Mouse (Mus musculus): ENCODE results near the gene Helz2. TPM values are rescaled to one million over a fixed set of nuclear protein-coding genes. Genes with fewer than 3 reads are reported as not detected.

The Helz2 gene
- polyA plus RNA-seq, 1 experiment from 2014 or later, result 1.9 TPM

- Histone ChIP-seq H3K4me1 (ENCODE audit: control insufficient read depth, insufficient read depth, low read length) (no peaks in the 10 kb centered on the region), H3K27ac (ENCODE audit: low read length) (no peak overlapping the region), H3K4me3 (replicated peaks; ENCODE audit: low read length) (no peak overlapping the region), H3K36me3 (ENCODE audit: control insufficient read depth, insufficient read depth, low read length) (peaks cover 9% of the 10 kb centered on the region; the same call in 1 of the 2 replicates), H3K9me3 (replicated peaks; ENCODE audit: control insufficient read depth, low read length) (no peaks in the 10 kb centered on the region), H3K4me2 (ENCODE audit: low read depth, low read length) (no peak overlapping the region), H3K27me3 (ENCODE audit: control insufficient read depth, insufficient read depth, low read length) (no peaks in the 10 kb centered on the region), H3K9ac (ENCODE audit: low read length) (no peak overlapping the region)
- no peak for ATAC-seq (ENCODE audit: insufficient read depth, low FRiP score)
- WGBS, result 80% methylated on average over 4 of the region's 4 CpGs
Observed at GRCm38 (mm10) chr2:181274639-181275038, 32.8 kb upstream of the Helz2 start.

- no peak overlapping the region for H3K9ac ChIP-seq (ENCODE audit: low read length)
- no peak overlapping the region for H3K27ac ChIP-seq (ENCODE audit: low read length)
- no peak for ATAC-seq (ENCODE audit: insufficient read depth, low FRiP score)
- H3K4me1 ChIP-seq (ENCODE audit: control insufficient read depth, insufficient read depth, low read length), result no peaks in the 10 kb centered on the region
- H3K9me3 ChIP-seq (replicated peaks; ENCODE audit: control insufficient read depth, low read length), result no peaks in the 10 kb centered on the region
- peaks cover 9% of the 10 kb centered on the region; the same call in 1 of the 2 replicates for H3K36me3 ChIP-seq (ENCODE audit: control insufficient read depth, insufficient read depth, low read length)
- H3K27me3 ChIP-seq (ENCODE audit: control insufficient read depth, insufficient read depth, low read length), result no peaks in the 10 kb centered on the region
- no peak overlapping the region for H3K4me3 ChIP-seq (replicated peaks; ENCODE audit: low read length)
- H3K4me2 ChIP-seq (ENCODE audit: low read depth, low read length), result no peak overlapping the region
- WGBS, result 93% methylated on average over 2 of the region's 2 CpGs
Observed at GRCm38 (mm10) chr2:181273829-181274228, 32.0 kb upstream of the Helz2 start.

- 0 out of 2 replicates have a peak, but pooled peaks cover 3% of the 10 kb centered on the region for H3K36me3 ChIP-seq (ENCODE audit: control insufficient read depth, insufficient read depth, low read length)
- H3K27ac ChIP-seq (ENCODE audit: low read length), result no peak overlapping the region
Observed at GRCm38 (mm10) chr2:181272092-181272491, 30.3 kb upstream of the Helz2 start.

GRCm38 (mm10) chr2:181266839-181267238 is 25.0 kb upstream of the Helz2 start:
- no peaks in the 10 kb centered on the region for H3K27me3 ChIP-seq (ENCODE audit: control insufficient read depth, insufficient read depth, low read length)
- H3K36me3 ChIP-seq (ENCODE audit: control insufficient read depth, insufficient read depth, low read length), result peaks cover 16% of the 10 kb centered on the region
- no peak overlapping the region for H3K9ac ChIP-seq (ENCODE audit: low read length)
- no peaks in the 10 kb centered on the region for H3K9me3 ChIP-seq (replicated peaks; ENCODE audit: control insufficient read depth, low read length)
- no peaks in the 10 kb centered on the region for H3K4me1 ChIP-seq (ENCODE audit: control insufficient read depth, insufficient read depth, low read length)
- H3K4me2 ChIP-seq (ENCODE audit: low read depth, low read length), result no peak overlapping the region
- H3K4me3 ChIP-seq (replicated peaks; ENCODE audit: low read length), result no peak overlapping the region
- H3K27ac ChIP-seq (ENCODE audit: low read length), result no peak overlapping the region
- 87% methylated on average over 2 of the region's 2 CpGs for WGBS
- ATAC-seq (ENCODE audit: insufficient read depth, low FRiP score), result no peak

More at GRCm38 (mm10) chr2:181272092-181272491, 30.3 kb upstream of the Helz2 start:
- no peak for ATAC-seq (ENCODE audit: insufficient read depth, low FRiP score)
- 83% methylated on average over 2 of the region's 2 CpGs for WGBS
- Histone ChIP-seq H3K4me3 (replicated peaks; ENCODE audit: low read length) (no peak overlapping the region), H3K4me1 (ENCODE audit: control insufficient read depth, insufficient read depth, low read length) (no peaks in the 10 kb centered on the region), H3K9me3 (replicated peaks; ENCODE audit: control insufficient read depth, low read length) (no peaks in the 10 kb centered on the region), H3K9ac (ENCODE audit: low read length) (no peak overlapping the region), H3K27me3 (ENCODE audit: control insufficient read depth, insufficient read depth, low read length) (no peaks in the 10 kb centered on the region), H3K4me2 (ENCODE audit: low read depth, low read length) (no peak overlapping the region)

- 78% methylated on average over 1 of the region's 1 CpGs for WGBS
- no peaks in the 10 kb centered on the region for H3K9me3 ChIP-seq (replicated peaks; ENCODE audit: control insufficient read depth, low read length)
- H3K27me3 ChIP-seq (ENCODE audit: control insufficient read depth, insufficient read depth, low read length), result no peaks in the 10 kb centered on the region
- H3K27ac ChIP-seq (ENCODE audit: low read length), result no peak overlapping the region
- H3K4me3 ChIP-seq (replicated peaks; ENCODE audit: low read length), result no peak overlapping the region
- no peak for ATAC-seq (ENCODE audit: insufficient read depth, low FRiP score)
- H3K36me3 ChIP-seq (ENCODE audit: control insufficient read depth, insufficient read depth, low read length), result peaks cover 15% of the 10 kb centered on the region
- no peak overlapping the region for H3K4me2 ChIP-seq (ENCODE audit: low read depth, low read length)
- H3K4me1 ChIP-seq (ENCODE audit: control insufficient read depth, insufficient read depth, low read length), result no peaks in the 10 kb centered on the region
- no peak overlapping the region for H3K9ac ChIP-seq (ENCODE audit: low read length)
Observed at GRCm38 (mm10) chr2:181253248-181253647, 11.4 kb upstream of the Helz2 start.

GRCm38 (mm10) chr2:181251841-181252240 is 10.0 kb upstream of the Helz2 start:
- Histone ChIP-seq H3K9ac (ENCODE audit: low read length) (no peak overlapping the region), H3K4me1 (ENCODE audit: control insufficient read depth, insufficient read depth, low read length) (no peaks in the 10 kb centered on the region), H3K9me3 (replicated peaks; ENCODE audit: control insufficient read depth, low read length) (no peaks in the 10 kb centered on the region), H3K4me2 (ENCODE audit: low read depth, low read length) (no peak overlapping the region), H3K27ac (ENCODE audit: low read length) (no peak overlapping the region), H3K4me3 (replicated peaks; ENCODE audit: low read length) (no peak overlapping the region), H3K36me3 (ENCODE audit: control insufficient read depth, insufficient read depth, low read length) (peaks cover 11% of the 10 kb centered on the region; the same call in 1 of the 2 replicates), H3K27me3 (ENCODE audit: control insufficient read depth, insufficient read depth, low read length) (no peaks in the 10 kb centered on the region)
- ATAC-seq (ENCODE audit: insufficient read depth, low FRiP score), result no peak
- 70% methylated on average over 1 of the region's 1 CpGs for WGBS

GRCm38 (mm10) chr2:181249217-181249616 is 7.4 kb upstream of the Helz2 start:
- H3K9me3 ChIP-seq (replicated peaks; ENCODE audit: control insufficient read depth, low read length), result no peaks in the 10 kb centered on the region
- H3K36me3 ChIP-seq (ENCODE audit: control insufficient read depth, insufficient read depth, low read length), result peaks cover 11% of the 10 kb centered on the region; the same call in 1 of the 2 replicates
- H3K4me2 ChIP-seq (ENCODE audit: low read depth, low read length), result no peak overlapping the region
- no peak overlapping the region for H3K27ac ChIP-seq (ENCODE audit: low read length)
- no peaks in the 10 kb centered on the region for H3K27me3 ChIP-seq (ENCODE audit: control insufficient read depth, insufficient read depth, low read length)
- no peak overlapping the region for H3K4me3 ChIP-seq (replicated peaks; ENCODE audit: low read length)
- no peaks in the 10 kb centered on the region for H3K4me1 ChIP-seq (ENCODE audit: control insufficient read depth, insufficient read depth, low read length)
- H3K9ac ChIP-seq (ENCODE audit: low read length), result no peak overlapping the region
- 66% methylated on average over 10 of the region's 10 CpGs for WGBS
- ATAC-seq (ENCODE audit: insufficient read depth, low FRiP score), result peak; percentile 78; the same call in 1 of the 2 replicates

- WGBS, result 18% methylated on average over 2 of the region's 2 CpGs
- ATAC-seq (ENCODE audit: insufficient read depth, low FRiP score), result no peak
- no peak overlapping the region for H3K27ac ChIP-seq (ENCODE audit: low read length)
Observed at GRCm38 (mm10) chr2:181245031-181245430, 3.2 kb upstream of the Helz2 start.

GRCm38 (mm10) chr2:181243706-181244394 is 2.0 kb upstream of the Helz2 start:
- Histone ChIP-seq H3K9ac (ENCODE audit: low read length) (no peak overlapping the region), H3K9me3 (replicated peaks; ENCODE audit: control insufficient read depth, low read length) (no peaks in the 10 kb centered on the region), H3K27me3 (ENCODE audit: control insufficient read depth, insufficient read depth, low read length) (no peaks in the 10 kb centered on the region), H3K4me2 (ENCODE audit: low read depth, low read length) (peak overlapping the region; percentile 16; the same call in 1 of the 2 replicates), H3K4me3 (replicated peaks; ENCODE audit: low read length) (no peak overlapping the region), H3K4me1 (ENCODE audit: control insufficient read depth, insufficient read depth, low read length) (peaks cover 4% of the 10 kb centered on the region), H3K27ac (ENCODE audit: low read length) (no peak overlapping the region), H3K36me3 (ENCODE audit: control insufficient read depth, insufficient read depth, low read length) (no peaks in the 10 kb centered on the region)
- ATAC-seq (ENCODE audit: insufficient read depth, low FRiP score), result 0 out of 2 replicates have a peak, but pooled peaks have one; percentile 14
- 33% methylated on average over 11 of the region's 11 CpGs for WGBS

More at GRCm38 (mm10) chr2:181245031-181245430, 3.2 kb upstream of the Helz2 start:
- Histone ChIP-seq H3K27me3 (ENCODE audit: control insufficient read depth, insufficient read depth, low read length) (no peaks in the 10 kb centered on the region), H3K4me1 (ENCODE audit: control insufficient read depth, insufficient read depth, low read length) (peaks cover 4% of the 10 kb centered on the region), H3K4me2 (ENCODE audit: low read depth, low read length) (no peak overlapping the region), H3K4me3 (replicated peaks; ENCODE audit: low read length) (no peak overlapping the region), H3K9me3 (replicated peaks; ENCODE audit: control insufficient read depth, low read length) (no peaks in the 10 kb centered on the region), H3K36me3 (ENCODE audit: control insufficient read depth, insufficient read depth, low read length) (no peaks in the 10 kb centered on the region), H3K9ac (ENCODE audit: low read length) (no peak overlapping the region)
